Mouse (Mus musculus) CD4-positive, CD25-positive, alpha-beta regulatory T cell, adult 4 months (primary cell): ENCODE data around the gene Pdia4. TPM values are rescaled to one million over a fixed set of nuclear protein-coding genes. Genes with fewer than 3 reads are reported as not detected.
"Not testable (repeated sequence)": the region's sequence is repeated elsewhere in the genome, so short reads cannot be mapped to it uniquely, and the experiment has no call there.

Source experiments
- ATAC-seq: one replicate; pipeline ENCODE4 v1.8.0; 2017
- polyA plus RNA-seq, 2 experiments: library from polyadenylated mRNA; unstranded; fragments of 100-300 nt; shearing (Covaris generic); gene quantifications; one replicate each; pipeline ENCODE4 v1.2.1; 2017

Pdia4 gene
- polyA plus RNA-seq, 2 experiments from 2014 or later: 161 to 186 TPM

GRCm38 (mm10) chr6:47810181-47810580, 3.0 kb downstream of the Pdia4 start:
- no peak for ATAC-seq

- no peak for ATAC-seq
Measured at GRCm38 (mm10) chr6:47809053-47809452, 4.2 kb downstream of the Pdia4 start.

- ATAC-seq: no peak
Measured at GRCm38 (mm10) chr6:47808545-47808944, 4.7 kb downstream of the Pdia4 start.

- ATAC-seq: no peak
Measured at GRCm38 (mm10) chr6:47807419-47807818, 5.8 kb downstream of the Pdia4 start.

- no peak for ATAC-seq
Measured at GRCm38 (mm10) chr6:47805520-47805919, 7.7 kb downstream of the Pdia4 start.

- peak; percentile 93 for ATAC-seq
Measured at GRCm38 (mm10) chr6:47799079-47799478, 14.2 kb downstream of the Pdia4 start.

GRCm38 (mm10) chr6:47794106-47794830, 19.0 kb downstream of the Pdia4 start:
- ATAC-seq: no peak

GRCm38 (mm10) chr6:47793284-47793683, 19.9 kb downstream of the Pdia4 start:
- ATAC-seq: no peak

- no peak for ATAC-seq
Measured at GRCm38 (mm10) chr6:47792533-47792932, 20.7 kb downstream of the Pdia4 start.

GRCm38 (mm10) chr6:47790745-47791144, 22.5 kb downstream of the Pdia4 start:
- no peak for ATAC-seq

- ATAC-seq: peak; percentile 5
Measured at GRCm38 (mm10) chr6:47788821-47789220, 24.4 kb downstream of the Pdia4 start.

- peak; percentile 87 for ATAC-seq
Measured at GRCm38 (mm10) chr6:47787941-47788736, 25.1 kb downstream of the Pdia4 start.

- no peak for ATAC-seq
Measured at GRCm38 (mm10) chr6:47784707-47785412, 28.4 kb downstream of the Pdia4 start.

GRCm38 (mm10) chr6:47781091-47781968, 31.9 kb downstream of the Pdia4 start:
- peak; percentile 30 for ATAC-seq

GRCm38 (mm10) chr6:47780576-47781013, 32.6 kb downstream of the Pdia4 start:
- peak; percentile 30 for ATAC-seq

- ATAC-seq: peak; percentile 43
Measured at GRCm38 (mm10) chr6:47771760-47772159, 41.5 kb downstream of the Pdia4 start.

GRCm38 (mm10) chr6:47771113-47771512, 42.1 kb downstream of the Pdia4 start:
- not testable (repeated sequence) for ATAC-seq

GRCm38 (mm10) chr6:47769861-47770260, 43.4 kb downstream of the Pdia4 start:
- ATAC-seq: not testable (repeated sequence)

GRCm38 (mm10) chr6:47768520-47768919, 44.7 kb downstream of the Pdia4 start:
- not testable (repeated sequence) for ATAC-seq

GRCm38 (mm10) chr6:47767355-47767754, 45.9 kb downstream of the Pdia4 start:
- ATAC-seq: peak; percentile 57

- ATAC-seq: not testable (repeated sequence)
Measured at GRCm38 (mm10) chr6:47762686-47763085, 50.5 kb downstream of the Pdia4 start.

- ATAC-seq: not testable (repeated sequence)
Measured at GRCm38 (mm10) chr6:47759406-47759805, 53.8 kb downstream of the Pdia4 start.
